Mouse (Mus musculus): ENCODE measurements around the gene Nfrkb.

DNA sequence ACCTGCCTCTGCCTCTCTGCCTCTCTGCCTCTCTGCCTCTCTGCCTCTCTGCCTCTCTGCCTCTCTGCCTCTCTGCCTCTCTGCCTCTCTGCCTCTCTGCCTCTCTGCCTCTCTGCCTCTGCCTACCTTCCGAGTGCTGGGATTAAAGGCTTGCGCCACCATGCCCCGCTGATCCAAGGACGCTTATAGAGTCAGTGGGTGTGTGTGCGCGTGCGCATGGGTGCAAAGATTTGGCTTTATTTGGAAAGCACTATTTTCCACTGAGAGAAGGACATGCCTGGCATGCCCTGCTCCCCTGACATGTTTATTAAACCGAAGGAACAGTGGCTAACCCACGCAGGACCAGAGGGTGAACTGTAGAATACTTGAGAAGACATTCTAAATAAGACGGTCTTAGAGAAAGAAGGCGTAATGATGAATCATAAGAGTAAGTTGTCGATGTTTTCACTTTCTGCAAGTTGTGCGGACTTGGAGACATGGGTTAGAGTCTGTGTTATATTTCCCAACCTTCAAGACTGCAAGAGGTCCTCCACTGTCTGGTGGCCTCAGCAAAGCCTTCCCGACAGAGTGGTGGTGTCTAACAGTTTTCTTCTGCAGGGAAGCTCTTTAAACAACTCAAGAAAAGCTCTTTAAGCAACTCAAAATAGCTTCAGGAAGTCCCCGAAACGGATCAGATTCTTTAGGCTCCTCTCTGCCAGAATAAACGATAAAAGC lies 1.0 kb upstream of the Nfrkb start:
- no peak for TF ChIP-seq MAX (IDR thresholded peaks at IDR 0.05; ENCODE audit: low read depth)
- TF ChIP-seq E2F4 (IDR thresholded peaks at IDR 0.05; ENCODE audit: insufficient read depth): no peak
- no peak for TF ChIP-seq MYOD1 (IDR thresholded peaks at IDR 0.05; ENCODE audit: control insufficient read depth in 1 of 3, insufficient read length in 2 of 3, low read depth in 2 of 3)
- no peak for TF ChIP-seq TCF12 (IDR thresholded peaks at IDR 0.05; ENCODE audit: insufficient read depth, poor library complexity, severe bottlenecking)
- TF ChIP-seq POLR2A (IDR thresholded peaks at IDR 0.05; ENCODE audit: insufficient read length, low read depth): no peak
- TF ChIP-seq CEBPB (IDR thresholded peaks at IDR 0.05; ENCODE audit: insufficient read depth, poor library complexity, severe bottlenecking): no peak
- no peak for TF ChIP-seq MYOG (IDR thresholded peaks at IDR 0.05; ENCODE audit: control insufficient read depth in 1 of 3, insufficient read depth in 1 of 3, insufficient read length in 2 of 3, low read depth in 2 of 3)
- TF ChIP-seq USF1 (IDR thresholded peaks at IDR 0.05; ENCODE audit: low read depth): no peak
- no peak for TF ChIP-seq TCF3 (IDR thresholded peaks at IDR 0.05; ENCODE audit: insufficient read length, low read depth)
- no peak for TF ChIP-seq POLR2AphosphoS2 (IDR thresholded peaks at IDR 0.05; ENCODE audit: insufficient read length, low read depth)
- no peak for TF ChIP-seq SRF (IDR thresholded peaks at IDR 0.05; ENCODE audit: control insufficient read depth, insufficient read length, low read depth)
- no peak for TF ChIP-seq REST (IDR thresholded peaks at IDR 0.05; ENCODE audit: insufficient read depth, insufficient read length)

All from myocyte (in vitro differentiated cells).